Mouse (Mus musculus): ENCODE measurements at regions not wholly inside any gene's neighbourhood (a gene's known extent, or its start where the extent isn't known, plus 50 kb on each side); places are given as distances from the start of the nearest gene placed in this dataset.

- H3K9me3 ChIP-seq = no peaks in the 10 kb centered on the region
These were observed 110.1 kb upstream of the Slc30a5 start for GRCm38 (mm10) chr13:100943206-100943848.

GRCm38 (mm10) chr13:100940791-100941190, 107.6 kb upstream of the Slc30a5 start:
- no peak for DNase-seq (ENCODE audit: low spot score)
- H3K27ac ChIP-seq = no peak overlapping the region
- WGBS = 81% methylated on average over 13 of the region's 13 CpGs
- no peaks in the 10 kb centered on the region for H3K27me3 ChIP-seq (ENCODE audit: insufficient read depth, poor library complexity, severe bottlenecking)
- no peak overlapping the region for H3K4me3 ChIP-seq
- H3K36me3 ChIP-seq = no peaks in the 10 kb centered on the region
- H3K9me3 ChIP-seq = no peaks in the 10 kb centered on the region
- no peaks in the 10 kb centered on the region for H3K4me1 ChIP-seq (replicated peaks)

More at GRCm38 (mm10) chr13:100943206-100943848, 110.1 kb upstream of the Slc30a5 start:
- Histone ChIP-seq H3K4me1 (replicated peaks) (no peaks in the 10 kb centered on the region), H3K27ac (no peak overlapping the region), H3K27me3 (ENCODE audit: insufficient read depth, poor library complexity, severe bottlenecking) (no peaks in the 10 kb centered on the region), H3K36me3 (no peaks in the 10 kb centered on the region), H3K4me3 (no peak overlapping the region)
- WGBS = 58% methylated on average over 5 of the region's 5 CpGs
- no peak for DNase-seq (ENCODE audit: low spot score)

GRCm38 (mm10) chr13:100939677-100940076, 106.5 kb upstream of the Slc30a5 start:
- Histone ChIP-seq H3K9me3 (no peaks in the 10 kb centered on the region), H3K36me3 (no peaks in the 10 kb centered on the region), H3K4me1 (replicated peaks) (no peaks in the 10 kb centered on the region), H3K4me3 (no peak overlapping the region), H3K27me3 (ENCODE audit: insufficient read depth, poor library complexity, severe bottlenecking) (no peaks in the 10 kb centered on the region), H3K27ac (no peak overlapping the region)
- 43% methylated on average over 4 of the region's 4 CpGs for WGBS
- peak; percentile 47 for DNase-seq (ENCODE audit: low spot score)

GRCm38 (mm10) chr13:100933265-100933664, 100.0 kb upstream of the Slc30a5 start:
- Histone ChIP-seq H3K27ac (no peak overlapping the region), H3K9me3 (no peaks in the 10 kb centered on the region), H3K27me3 (ENCODE audit: insufficient read depth, poor library complexity, severe bottlenecking) (no peaks in the 10 kb centered on the region), H3K4me1 (replicated peaks) (no peaks in the 10 kb centered on the region), H3K36me3 (no peaks in the 10 kb centered on the region), H3K4me3 (no peak overlapping the region)
- WGBS = 89% methylated on average over 8 of the region's 8 CpGs
- no peak for DNase-seq (ENCODE audit: low spot score)

GRCm38 (mm10) chr13:100899566-100899965, 66.3 kb upstream of the Slc30a5 start:
- Histone ChIP-seq H3K27me3 (ENCODE audit: insufficient read depth, poor library complexity, severe bottlenecking) (no peaks in the 10 kb centered on the region), H3K9me3 (no peaks in the 10 kb centered on the region), H3K36me3 (no peaks in the 10 kb centered on the region), H3K27ac (no peak overlapping the region), H3K4me1 (replicated peaks) (no peaks in the 10 kb centered on the region), H3K4me3 (no peak overlapping the region)
- DNase-seq (ENCODE audit: low spot score) = no peak
- 85% methylated on average over 2 of the region's 2 CpGs for WGBS

- no peaks in the 10 kb centered on the region for H3K4me1 ChIP-seq (replicated peaks)
- DNase-seq (ENCODE audit: low spot score) = no peak
- no peaks in the 10 kb centered on the region for H3K27me3 ChIP-seq (ENCODE audit: insufficient read depth, poor library complexity, severe bottlenecking)
- 91% methylated on average over 9 of the region's 9 CpGs for WGBS
- H3K4me3 ChIP-seq = no peak overlapping the region
- H3K27ac ChIP-seq = no peak overlapping the region
- no peaks in the 10 kb centered on the region for H3K36me3 ChIP-seq
- no peaks in the 10 kb centered on the region for H3K9me3 ChIP-seq
These were observed 60.6 kb upstream of the Slc30a5 start for GRCm38 (mm10) chr13:100893871-100894270.

- no peaks in the 10 kb centered on the region for H3K36me3 ChIP-seq
- no peak overlapping the region for H3K4me3 ChIP-seq
- H3K27me3 ChIP-seq (ENCODE audit: insufficient read depth, poor library complexity, severe bottlenecking) = no peaks in the 10 kb centered on the region
- H3K27ac ChIP-seq = no peak overlapping the region
- DNase-seq (ENCODE audit: low spot score) = no peak
- H3K9me3 ChIP-seq = no peaks in the 10 kb centered on the region
- no peaks in the 10 kb centered on the region for H3K4me1 ChIP-seq (replicated peaks)
- 83% methylated on average over 1 of the region's 1 CpGs for WGBS
These were observed 59.9 kb upstream of the Slc30a5 start for GRCm38 (mm10) chr13:100893096-100893495.

GRCm38 (mm10) chr13:100892647-100893071, 59.4 kb upstream of the Slc30a5 start:
- no peak for DNase-seq (ENCODE audit: low spot score)
- Histone ChIP-seq H3K27ac (no peak overlapping the region), H3K27me3 (ENCODE audit: insufficient read depth, poor library complexity, severe bottlenecking) (no peaks in the 10 kb centered on the region), H3K4me1 (replicated peaks) (no peaks in the 10 kb centered on the region), H3K36me3 (no peaks in the 10 kb centered on the region), H3K4me3 (no peak overlapping the region), H3K9me3 (no peaks in the 10 kb centered on the region)
- 67% methylated on average over 13 of the region's 13 CpGs for WGBS

- Histone ChIP-seq H3K4me1 (replicated peaks) (no peaks in the 10 kb centered on the region), H3K36me3 (no peaks in the 10 kb centered on the region), H3K27me3 (ENCODE audit: insufficient read depth, poor library complexity, severe bottlenecking) (no peaks in the 10 kb centered on the region), H3K27ac (no peak overlapping the region), H3K4me3 (no peak overlapping the region), H3K9me3 (no peaks in the 10 kb centered on the region)
- peak; percentile 65 for DNase-seq (ENCODE audit: low spot score)
- 22% methylated on average over 13 of the region's 13 CpGs for WGBS
These were observed 59.0 kb upstream of the Slc30a5 start for GRCm38 (mm10) chr13:100892204-100892603.

- Histone ChIP-seq H3K9me3 (no peaks in the 10 kb centered on the region), H3K36me3 (no peaks in the 10 kb centered on the region), H3K4me1 (replicated peaks) (no peaks in the 10 kb centered on the region), H3K27me3 (ENCODE audit: insufficient read depth, poor library complexity, severe bottlenecking) (no peaks in the 10 kb centered on the region), H3K27ac (no peak overlapping the region), H3K4me3 (no peak overlapping the region)
- DNase-seq (ENCODE audit: low spot score) = no peak
- 87% methylated on average over 6 of the region's 6 CpGs for WGBS
These were observed 57.2 kb upstream of the Slc30a5 start for GRCm38 (mm10) chr13:100890457-100890856.

- DNase-seq (ENCODE audit: low spot score) = no peak
- Histone ChIP-seq H3K4me3 (no peak overlapping the region), H3K4me1 (replicated peaks) (no peaks in the 10 kb centered on the region), H3K27ac (no peak overlapping the region), H3K36me3 (no peaks in the 10 kb centered on the region), H3K27me3 (ENCODE audit: insufficient read depth, poor library complexity, severe bottlenecking) (no peaks in the 10 kb centered on the region), H3K9me3 (no peaks in the 10 kb centered on the region)
- 89% methylated on average over 5 of the region's 5 CpGs for WGBS
These were observed 55.3 kb upstream of the Slc30a5 start for GRCm38 (mm10) chr13:100888481-100888880.

- H3K9me3 ChIP-seq = no peaks in the 10 kb centered on the region
- H3K4me1 ChIP-seq (replicated peaks) = no peaks in the 10 kb centered on the region
- DNase-seq (ENCODE audit: low spot score) = no peak
- no peaks in the 10 kb centered on the region for H3K27me3 ChIP-seq (ENCODE audit: insufficient read depth, poor library complexity, severe bottlenecking)
- 86% methylated on average over 8 of the region's 8 CpGs for WGBS
- no peaks in the 10 kb centered on the region for H3K36me3 ChIP-seq
- no peak overlapping the region for H3K27ac ChIP-seq
- H3K4me3 ChIP-seq = no peak overlapping the region
These were observed 50.5 kb upstream of the Slc30a5 start for GRCm38 (mm10) chr13:100883711-100884110.

Data from hindbrain, embryonic 10.5 days (tissue).